Mouse (Mus musculus): ENCODE results near the gene Pdhx. TPM values are rescaled to one million over a fixed set of nuclear protein-coding genes. Genes with fewer than 3 reads are reported as not detected.

Gene Pdhx
- polyA plus RNA-seq, 1 experiment from 2014 or later = 25.3 TPM

GRCm38 (mm10) chr2:102997874-102998273 lies 75.4 kb downstream of the Pdhx start:
- DNase-seq (ENCODE audit: low spot score) (no peak), ATAC-seq (peak; percentile 43; the same call in 1 of the 2 replicates)
- WGBS = 70% methylated on average over 1 of the region's 1 CpGs
- no peak overlapping the region for H3K4me2 ChIP-seq (replicated peaks; ENCODE audit: low read depth, low read length)
- TF ChIP-seq EP300 (IDR thresholded peaks at IDR 0.05) (no peak), CTCF (IDR thresholded peaks at IDR 0.05) (no peak)
- H3K4me1 ChIP-seq (ENCODE audit: insufficient read depth, low read depth, low read length) = no peaks in the 10 kb centered on the region
- H3K36me3 ChIP-seq (ENCODE audit: insufficient read depth, low read length) = no peaks in the 10 kb centered on the region
- H3K9me3 ChIP-seq (ENCODE audit: low read length) = no peaks in the 10 kb centered on the region
- no peak overlapping the region for H3K4me3 ChIP-seq (ENCODE audit: low read depth, low read length)
- H3K27me3 ChIP-seq (replicated peaks; ENCODE audit: insufficient read depth, low read length) = no peaks in the 10 kb centered on the region
- no peak overlapping the region for H3K9ac ChIP-seq (replicated peaks; ENCODE audit: low read depth)
- no peak overlapping the region for H3K27ac ChIP-seq (ENCODE audit: low read length)

DNA sequence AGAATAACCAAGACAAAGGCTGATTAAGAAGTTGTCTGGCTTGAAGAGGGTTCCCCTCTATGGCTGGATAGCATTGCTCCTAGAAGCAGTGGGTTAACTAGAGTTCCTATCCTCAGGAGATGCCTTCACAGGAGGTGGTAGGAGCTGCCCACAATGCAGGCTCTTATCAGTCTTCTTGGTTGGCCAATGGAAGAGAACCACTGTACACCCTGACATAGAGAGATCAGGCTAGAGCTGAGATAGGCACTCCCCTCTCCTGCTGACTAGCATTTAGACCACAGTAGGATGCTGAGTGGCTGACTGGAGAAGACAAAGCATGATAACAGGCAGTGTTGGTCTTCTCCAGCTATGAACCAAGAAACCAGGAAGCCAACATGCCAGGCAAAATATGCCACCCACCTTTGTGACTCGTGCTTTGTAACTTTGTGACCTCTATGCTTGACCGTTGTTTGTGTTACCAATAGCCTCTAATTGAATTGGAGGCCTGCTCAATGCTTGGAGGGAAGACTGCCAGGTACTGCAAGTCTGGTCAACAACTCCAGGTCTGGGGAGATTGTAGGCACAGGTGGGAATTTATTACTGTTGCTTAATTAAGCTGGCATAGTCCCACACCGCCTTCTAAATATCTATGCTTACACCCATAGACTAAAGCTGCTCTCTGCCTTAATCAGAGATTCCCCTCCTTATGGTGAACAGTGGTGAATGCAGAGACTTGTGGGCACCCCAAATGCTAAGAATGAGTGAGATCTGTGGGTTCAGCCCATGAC lies 79.3 kb downstream of the Pdhx start:
- no peaks in the 10 kb centered on the region for H3K27me3 ChIP-seq (replicated peaks; ENCODE audit: insufficient read depth, low read length)
- H3K4me2 ChIP-seq (replicated peaks; ENCODE audit: low read depth, low read length) = no peak overlapping the region
- H3K4me3 ChIP-seq (ENCODE audit: low read depth, low read length) = no peak overlapping the region
- no peaks in the 10 kb centered on the region for H3K36me3 ChIP-seq (ENCODE audit: insufficient read depth, low read length)
- TF ChIP-seq CTCF (IDR thresholded peaks at IDR 0.05) (no peak), EP300 (IDR thresholded peaks at IDR 0.05) (no peak)
- peaks cover 2% of the 10 kb centered on the region; the same call in 1 of the 2 replicates for H3K4me1 ChIP-seq (ENCODE audit: insufficient read depth, low read depth, low read length)
- 84% methylated on average over 3 of the region's 3 CpGs for WGBS
- no peaks in the 10 kb centered on the region for H3K9me3 ChIP-seq (ENCODE audit: low read length)
- ATAC-seq (no peak), DNase-seq (ENCODE audit: low spot score) (no peak)
- no peak overlapping the region for H3K27ac ChIP-seq (ENCODE audit: low read length)
- no peak overlapping the region for H3K9ac ChIP-seq (replicated peaks; ENCODE audit: low read depth)

DNA sequence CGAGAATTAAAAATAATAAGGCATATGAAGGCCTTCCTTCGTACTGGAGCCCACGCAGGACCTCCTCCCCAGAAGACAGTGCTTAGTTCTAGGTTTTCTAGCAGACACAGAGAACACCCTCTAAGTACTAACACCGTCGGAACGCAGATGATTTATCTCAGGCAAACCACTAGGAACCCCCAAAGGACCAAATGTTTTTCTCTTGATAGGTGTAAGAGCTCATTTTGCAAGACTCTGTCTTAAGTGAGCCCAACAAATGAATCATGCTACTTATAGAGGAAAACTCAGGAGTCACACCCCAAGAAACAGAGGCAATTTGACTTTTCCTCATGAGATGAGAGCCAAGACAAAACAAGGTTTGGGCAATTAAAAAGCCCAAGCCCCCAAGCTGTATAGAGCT lies 80.9 kb downstream of the Pdhx start:
- Histone ChIP-seq H3K27ac (ENCODE audit: low read length) (no peak overlapping the region), H3K4me3 (ENCODE audit: low read depth, low read length) (no peak overlapping the region), H3K4me2 (replicated peaks; ENCODE audit: low read depth, low read length) (no peak overlapping the region), H3K27me3 (replicated peaks; ENCODE audit: insufficient read depth, low read length) (no peaks in the 10 kb centered on the region), H3K4me1 (ENCODE audit: insufficient read depth, low read depth, low read length) (peaks cover 2% of the 10 kb centered on the region; the same call in 1 of the 2 replicates), H3K9ac (replicated peaks; ENCODE audit: low read depth) (no peak overlapping the region), H3K36me3 (ENCODE audit: insufficient read depth, low read length) (no peaks in the 10 kb centered on the region), H3K9me3 (ENCODE audit: low read length) (no peaks in the 10 kb centered on the region)
- DNase-seq (ENCODE audit: low spot score) = no peak
- WGBS = 89% methylated on average over 6 of the region's 6 CpGs
- ATAC-seq = no peak
- no peak for TF ChIP-seq EP300 (IDR thresholded peaks at IDR 0.05)
- TF ChIP-seq CTCF (IDR thresholded peaks at IDR 0.05) = no peak

DNA sequence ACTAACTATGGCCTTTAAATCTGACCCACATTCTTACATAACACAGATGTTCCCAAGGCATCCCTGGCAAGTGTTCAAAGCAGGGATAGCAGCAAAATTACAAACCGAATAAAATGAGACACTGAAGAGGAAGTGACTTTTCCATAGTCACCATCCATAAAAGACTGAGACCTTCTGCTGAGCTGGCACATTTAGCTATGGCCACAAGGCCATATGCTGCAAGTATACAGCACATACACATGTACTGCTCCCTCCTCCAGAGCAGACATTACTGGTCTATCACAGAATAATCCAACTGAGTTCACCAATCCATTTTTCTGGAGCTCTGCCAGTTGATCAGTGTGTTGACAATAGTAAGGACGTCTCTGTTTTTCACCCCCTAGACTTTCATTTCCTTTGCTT lies 83.0 kb downstream of the Pdhx start:
- Histone ChIP-seq H3K9me3 (ENCODE audit: low read length) (no peaks in the 10 kb centered on the region), H3K27ac (ENCODE audit: low read length) (no peak overlapping the region), H3K9ac (replicated peaks; ENCODE audit: low read depth) (no peak overlapping the region), H3K4me3 (ENCODE audit: low read depth, low read length) (no peak overlapping the region), H3K4me1 (ENCODE audit: insufficient read depth, low read depth, low read length) (peaks cover 2% of the 10 kb centered on the region; the same call in 1 of the 2 replicates), H3K4me2 (replicated peaks; ENCODE audit: low read depth, low read length) (no peak overlapping the region), H3K36me3 (ENCODE audit: insufficient read depth, low read length) (no peaks in the 10 kb centered on the region), H3K27me3 (replicated peaks; ENCODE audit: insufficient read depth, low read length) (no peaks in the 10 kb centered on the region)
- ATAC-seq = no peak
- TF ChIP-seq EP300 (IDR thresholded peaks at IDR 0.05) = no peak
- no peak for TF ChIP-seq CTCF (IDR thresholded peaks at IDR 0.05)
- no peak for DNase-seq (ENCODE audit: low spot score)
- 29% methylated on average over 2 of the region's 2 CpGs for WGBS

GRCm38 (mm10) chr2:102989446-102989845 lies 83.9 kb downstream of the Pdhx start:
- Histone ChIP-seq H3K36me3 (ENCODE audit: insufficient read depth, low read length) (no peaks in the 10 kb centered on the region), H3K9ac (replicated peaks; ENCODE audit: low read depth) (no peak overlapping the region), H3K4me1 (ENCODE audit: insufficient read depth, low read depth, low read length) (peaks cover 2% of the 10 kb centered on the region; the same call in 1 of the 2 replicates), H3K27me3 (replicated peaks; ENCODE audit: insufficient read depth, low read length) (no peaks in the 10 kb centered on the region), H3K27ac (ENCODE audit: low read length) (no peak overlapping the region), H3K4me3 (ENCODE audit: low read depth, low read length) (no peak overlapping the region), H3K4me2 (replicated peaks; ENCODE audit: low read depth, low read length) (no peak overlapping the region), H3K9me3 (ENCODE audit: low read length) (no peaks in the 10 kb centered on the region)
- ATAC-seq = no peak
- WGBS = 94% methylated on average over 1 of the region's 1 CpGs
- no peak for DNase-seq (ENCODE audit: low spot score)
- TF ChIP-seq CTCF (IDR thresholded peaks at IDR 0.05) (no peak), EP300 (IDR thresholded peaks at IDR 0.05) (no peak)

GRCm38 (mm10) chr2:102987708-102988010 lies 85.7 kb downstream of the Pdhx start:
- DNase-seq (ENCODE audit: low spot score) (no peak), ATAC-seq (no peak)
- Histone ChIP-seq H3K4me1 (ENCODE audit: insufficient read depth, low read depth, low read length) (peaks cover 2% of the 10 kb centered on the region; the same call in 1 of the 2 replicates), H3K27ac (ENCODE audit: low read length) (no peak overlapping the region), H3K9me3 (ENCODE audit: low read length) (no peaks in the 10 kb centered on the region), H3K36me3 (ENCODE audit: insufficient read depth, low read length) (no peaks in the 10 kb centered on the region), H3K4me3 (ENCODE audit: low read depth, low read length) (no peak overlapping the region), H3K9ac (replicated peaks; ENCODE audit: low read depth) (no peak overlapping the region), H3K4me2 (replicated peaks; ENCODE audit: low read depth, low read length) (no peak overlapping the region), H3K27me3 (replicated peaks; ENCODE audit: insufficient read depth, low read length) (no peaks in the 10 kb centered on the region)
- 93% methylated on average over 4 of the region's 4 CpGs for WGBS
- TF ChIP-seq CTCF (IDR thresholded peaks at IDR 0.05) (no peak), EP300 (IDR thresholded peaks at IDR 0.05) (no peak)

All from lung, postnatal 0 days (tissue).